Mouse (Mus musculus) kidney, postnatal 14 days (tissue): Measurements from ENCODE around the gene Ceacam3.
A peak's percentile ranks its signal among the peaks of the same experiment; 100 is the strongest.
"Not testable (repeated sequence)": the region's sequence is repeated elsewhere in the genome, so short reads cannot be mapped to it uniquely, and the experiment has no call there.

Experiments used
- DNase-seq: peaks from one replicate; pipeline ENCODE4 v3.0.0; 2022; ENCODE audit warnings: mixed read lengths

Gene Ceacam3

DNA sequence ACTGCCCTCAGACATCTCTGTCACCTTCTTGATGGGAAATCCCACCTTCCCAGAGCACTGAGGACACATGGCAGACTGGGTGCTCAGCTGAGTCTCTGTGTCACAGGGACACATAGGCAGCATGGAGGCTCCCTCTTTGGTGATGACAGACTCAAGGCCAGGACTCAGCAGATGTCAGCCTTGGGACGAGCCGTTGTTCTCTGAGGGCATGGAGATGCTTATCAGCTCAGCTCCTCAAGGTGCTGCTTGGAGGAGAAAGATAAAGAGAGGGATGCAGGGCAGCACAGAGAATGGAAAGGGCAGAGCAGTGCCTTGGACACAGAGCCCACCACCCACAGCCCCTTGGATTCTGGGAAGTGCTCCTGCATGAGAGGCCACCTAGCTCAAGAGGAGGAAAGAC lies at the start of gene Ceacam3:
Ceacam3 (plus strand) TSS at position 352 of the 400 bp plus-strand sequence.
- DNase-seq: no peak

- DNase-seq: not testable (repeated sequence)
Observed at GRCm38 (mm10) chr7:17101631-17102030, 48.5 kb upstream of the Ceacam3 start.

DNA sequence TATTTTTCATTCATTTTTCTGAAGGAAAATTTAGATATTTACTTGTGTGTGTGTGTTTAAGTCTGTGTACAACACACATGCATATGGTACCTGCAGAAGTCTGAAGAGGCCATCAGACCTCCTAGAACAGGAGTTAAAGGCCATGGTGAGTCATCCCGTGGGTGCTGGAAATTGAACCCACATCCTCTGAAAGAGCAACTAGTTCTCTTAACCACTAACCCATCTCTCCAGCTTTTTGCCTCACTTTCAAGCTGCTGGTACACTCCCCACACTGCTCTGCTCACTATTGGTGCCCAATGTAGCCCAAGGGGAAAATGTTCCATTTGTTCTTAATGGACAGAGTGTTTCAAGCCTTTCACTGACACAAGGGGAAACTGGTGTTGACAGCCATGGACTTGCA lies 14.8 kb upstream of the Ceacam3 start:
- DNase-seq: no peak

DNA sequence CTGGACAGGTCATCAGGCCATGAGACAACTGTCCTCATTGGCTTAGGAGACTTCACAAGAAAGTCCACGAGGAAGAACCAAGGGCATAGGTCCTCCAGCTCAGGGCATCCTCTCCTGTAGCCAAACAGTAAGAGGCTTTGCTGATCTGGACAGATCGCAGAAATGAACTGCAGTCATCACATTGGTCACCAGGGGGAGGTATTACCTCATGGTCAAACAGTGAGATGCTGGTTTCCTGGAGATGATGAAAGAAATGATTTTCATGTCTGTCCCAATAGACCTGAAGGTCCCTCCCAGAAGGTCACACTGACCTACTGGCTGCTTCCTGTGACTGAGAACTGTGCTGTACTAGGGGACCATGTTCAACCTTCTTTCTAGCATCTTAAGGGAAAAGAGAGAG lies 5.6 kb downstream of the Ceacam3 start:
- peak; percentile 64 for DNase-seq

- peak; percentile 45 for DNase-seq
Observed at GRCm38 (mm10) chr7:17156885-17157677, 7.0 kb downstream of the Ceacam3 start.

GRCm38 (mm10) chr7:17159011-17159410 lies 8.9 kb downstream of the Ceacam3 start:
- peak; percentile 58 for DNase-seq

GRCm38 (mm10) chr7:17171827-17172226 lies 21.7 kb downstream of the Ceacam3 start:
- DNase-seq: no peak

DNA sequence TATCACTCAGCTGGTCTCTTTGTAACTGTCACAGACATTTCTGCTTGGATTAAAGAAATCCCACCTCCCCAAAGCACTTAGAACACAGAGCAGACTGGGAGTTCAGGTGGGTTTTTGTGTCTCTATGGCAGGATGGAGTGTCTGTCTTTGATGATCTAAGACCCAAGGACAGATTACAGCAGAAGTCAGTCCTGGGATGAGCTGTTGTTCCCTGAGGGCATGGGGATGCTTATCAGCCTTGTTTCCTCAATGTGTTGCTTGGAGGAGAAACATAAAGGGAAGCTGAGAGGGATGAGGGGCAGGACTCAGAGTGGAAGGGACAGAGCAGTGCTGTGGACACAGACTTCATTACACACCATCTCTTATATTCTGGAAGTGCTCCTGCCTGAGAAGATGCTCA lies 53.1 kb downstream of the Ceacam3 start, which contains the start of gene Psg29:
Psg29 (plus strand) TSS at position 301 of the 400 bp plus-strand sequence.
- no peak for DNase-seq

- no peak for DNase-seq
Observed at GRCm38 (mm10) chr7:17205530-17206184, 55.6 kb downstream of the Ceacam3 start.
